Mouse (Mus musculus): Measurements from ENCODE around the gene Itih4. TPM values are rescaled to one million over a fixed set of nuclear protein-coding genes. Genes with fewer than 3 reads are reported as not detected.

The Itih4 gene
- polyA plus RNA-seq, 1 experiment from 2014 or later: 6.7 TPM

DNA sequence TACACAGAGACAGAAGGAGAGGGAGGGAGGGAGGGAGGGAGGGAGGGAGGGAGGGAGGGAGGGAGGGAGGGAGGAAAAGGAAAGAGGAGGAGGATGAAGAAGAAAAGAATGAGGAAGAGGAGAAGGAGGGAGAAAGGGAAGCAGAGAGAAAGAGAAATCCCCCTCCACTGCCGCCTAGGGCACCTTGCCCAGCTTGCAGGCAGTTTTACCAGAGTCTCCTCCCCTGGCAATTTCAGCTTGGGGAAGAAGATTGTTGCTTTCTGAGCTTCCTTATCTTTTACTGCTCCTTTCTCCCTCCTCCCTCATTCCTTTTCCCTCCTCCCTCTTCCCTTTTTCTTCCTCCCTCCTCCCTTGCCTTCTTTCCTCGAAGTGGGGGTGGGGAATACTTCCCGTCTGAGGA lies 16.8 kb downstream of the Itih4 start:
- Histone ChIP-seq H3K4me1 (ENCODE audit: insufficient read depth, low read depth, low read length) (peaks cover 7% of the 10 kb centered on the region; the same call in 1 of the 2 replicates), H3K4me3 (ENCODE audit: low read depth, low read length) (no peak overlapping the region), H3K9ac (replicated peaks; ENCODE audit: low read depth) (no peak overlapping the region), H3K4me2 (replicated peaks; ENCODE audit: low read depth, low read length) (no peak overlapping the region), H3K9me3 (ENCODE audit: low read length) (no peaks in the 10 kb centered on the region), H3K27me3 (replicated peaks; ENCODE audit: insufficient read depth, low read length) (no peaks in the 10 kb centered on the region), H3K36me3 (ENCODE audit: insufficient read depth, low read length) (no peaks in the 10 kb centered on the region), H3K27ac (ENCODE audit: low read length) (no peak overlapping the region)
- 50% methylated on average over 3 of the region's 3 CpGs for WGBS
- TF ChIP-seq EP300 (IDR thresholded peaks at IDR 0.05) (no peak), CTCF (IDR thresholded peaks at IDR 0.05) (no peak)
- ATAC-seq (no peak), DNase-seq (ENCODE audit: low spot score) (no peak)

DNA sequence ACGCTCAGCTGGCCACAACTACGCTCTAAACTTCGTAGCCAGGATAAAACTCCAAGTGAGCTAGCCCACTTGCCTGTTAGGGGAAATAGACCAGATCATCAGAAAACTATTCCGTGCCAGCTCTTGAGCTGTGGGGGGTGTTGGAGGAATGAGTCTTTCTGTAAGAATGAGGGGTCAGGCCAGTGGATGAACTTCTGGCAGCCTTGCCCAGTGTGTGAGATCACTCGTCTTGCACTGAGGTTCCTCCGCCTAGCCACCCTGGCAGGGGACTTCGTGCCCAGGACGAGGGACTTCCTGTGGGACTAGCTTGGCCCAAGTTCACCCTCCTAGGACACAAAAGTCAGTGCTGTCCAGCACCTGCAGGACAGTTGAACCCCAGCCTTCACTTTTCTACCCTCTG lies 18.0 kb downstream of the Itih4 start:
- Histone ChIP-seq H3K27ac (ENCODE audit: low read length) (no peak overlapping the region), H3K27me3 (replicated peaks; ENCODE audit: insufficient read depth, low read length) (no peaks in the 10 kb centered on the region), H3K36me3 (ENCODE audit: insufficient read depth, low read length) (no peaks in the 10 kb centered on the region), H3K4me3 (ENCODE audit: low read depth, low read length) (no peak overlapping the region), H3K4me1 (ENCODE audit: insufficient read depth, low read depth, low read length) (peaks cover 7% of the 10 kb centered on the region; the same call in 1 of the 2 replicates), H3K9ac (replicated peaks; ENCODE audit: low read depth) (no peak overlapping the region), H3K4me2 (replicated peaks; ENCODE audit: low read depth, low read length) (no peak overlapping the region), H3K9me3 (ENCODE audit: low read length) (no peaks in the 10 kb centered on the region)
- no peak for ATAC-seq
- TF ChIP-seq EP300 (IDR thresholded peaks at IDR 0.05): no peak
- no peak for TF ChIP-seq CTCF (IDR thresholded peaks at IDR 0.05)
- peak; percentile 59 for DNase-seq (ENCODE audit: low spot score)
- 62% methylated on average over 8 of the region's 8 CpGs for WGBS

DNA sequence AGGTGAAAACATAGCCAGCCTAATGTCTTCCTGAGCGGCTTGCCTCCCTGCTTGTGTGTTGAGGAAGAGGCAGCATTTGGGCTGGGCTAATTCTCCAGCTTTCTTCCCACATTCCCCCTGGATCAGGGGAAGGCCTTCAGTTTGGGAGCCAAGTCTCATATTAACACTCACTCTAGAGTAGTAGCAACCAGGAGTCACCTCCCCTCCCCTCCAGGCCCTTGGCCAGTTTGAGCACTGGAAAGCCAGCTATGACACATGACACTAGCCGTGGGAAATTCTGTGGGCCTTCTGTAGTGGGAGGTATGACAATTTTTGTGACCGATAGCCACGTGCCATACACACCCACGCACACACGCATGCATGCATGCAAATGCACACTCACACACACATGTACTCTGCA lies 19.7 kb downstream of the Itih4 start:
- peak overlapping the region; percentile 0; the same call in 1 of the 2 replicates for H3K27ac ChIP-seq (ENCODE audit: low read length)
- H3K4me3 ChIP-seq (ENCODE audit: low read depth, low read length): no peak overlapping the region
- H3K4me2 ChIP-seq (replicated peaks; ENCODE audit: low read depth, low read length): no peak overlapping the region
- no peaks in the 10 kb centered on the region for H3K36me3 ChIP-seq (ENCODE audit: insufficient read depth, low read length)
- peak; percentile 72 for DNase-seq (ENCODE audit: low spot score)
- H3K27me3 ChIP-seq (replicated peaks; ENCODE audit: insufficient read depth, low read length): no peaks in the 10 kb centered on the region
- TF ChIP-seq CTCF (IDR thresholded peaks at IDR 0.05): no peak
- no peak for TF ChIP-seq EP300 (IDR thresholded peaks at IDR 0.05)
- H3K9me3 ChIP-seq (ENCODE audit: low read length): no peaks in the 10 kb centered on the region
- 73% methylated on average over 6 of the region's 6 CpGs for WGBS
- peaks cover 7% of the 10 kb centered on the region; the same call in 1 of the 2 replicates for H3K4me1 ChIP-seq (ENCODE audit: insufficient read depth, low read depth, low read length)
- H3K9ac ChIP-seq (replicated peaks; ENCODE audit: low read depth): no peak overlapping the region
- ATAC-seq: peak; percentile 22; the same call in 1 of the 2 replicates

DNA sequence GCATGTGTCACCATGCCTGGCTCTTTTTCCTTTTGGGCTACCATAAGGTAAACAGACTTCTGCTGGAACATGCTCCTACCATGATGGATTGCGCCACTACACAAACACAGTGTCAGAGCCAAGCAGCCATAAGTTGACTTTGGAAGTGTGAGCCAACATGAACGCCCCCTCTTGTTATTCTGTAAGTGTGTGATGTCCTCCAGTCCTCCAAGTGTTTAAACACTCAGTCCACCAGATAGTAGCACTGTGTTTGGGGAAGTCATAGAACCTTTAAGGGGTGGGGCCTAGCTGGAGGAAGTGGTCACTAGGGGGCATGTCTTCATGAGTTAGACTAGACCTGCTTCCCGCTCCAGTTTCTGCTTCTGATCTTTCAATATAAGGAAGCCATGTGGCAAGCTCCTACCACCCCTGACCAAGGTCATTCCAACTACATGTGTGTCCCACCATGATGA lies 21.6 kb downstream of the Itih4 start:
- TF ChIP-seq EP300 (IDR thresholded peaks at IDR 0.05): peak; percentile 96
- TF ChIP-seq CTCF (IDR thresholded peaks at IDR 0.05): peak; percentile 56
- no peak overlapping the region for H3K4me2 ChIP-seq (replicated peaks; ENCODE audit: low read depth, low read length)
- no peak overlapping the region for H3K4me3 ChIP-seq (ENCODE audit: low read depth, low read length)
- whole genome bisulfite sequencing: 11% methylated on average over 3 of the region's 3 CpGs
- H3K27me3 ChIP-seq (replicated peaks; ENCODE audit: insufficient read depth, low read length): no peaks in the 10 kb centered on the region
- DNase-seq (ENCODE audit: low spot score) (peak; percentile 97), ATAC-seq (peak; percentile 95)
- H3K9ac ChIP-seq (replicated peaks; ENCODE audit: low read depth): no peak overlapping the region
- H3K9me3 ChIP-seq (ENCODE audit: low read length): no peaks in the 10 kb centered on the region
- H3K36me3 ChIP-seq (ENCODE audit: insufficient read depth, low read length): no peaks in the 10 kb centered on the region
- H3K4me1 ChIP-seq (ENCODE audit: insufficient read depth, low read depth, low read length): peaks cover 7% of the 10 kb centered on the region; the same call in 1 of the 2 replicates
- H3K27ac ChIP-seq (ENCODE audit: low read length): peak overlapping the region; percentile 68

DNA sequence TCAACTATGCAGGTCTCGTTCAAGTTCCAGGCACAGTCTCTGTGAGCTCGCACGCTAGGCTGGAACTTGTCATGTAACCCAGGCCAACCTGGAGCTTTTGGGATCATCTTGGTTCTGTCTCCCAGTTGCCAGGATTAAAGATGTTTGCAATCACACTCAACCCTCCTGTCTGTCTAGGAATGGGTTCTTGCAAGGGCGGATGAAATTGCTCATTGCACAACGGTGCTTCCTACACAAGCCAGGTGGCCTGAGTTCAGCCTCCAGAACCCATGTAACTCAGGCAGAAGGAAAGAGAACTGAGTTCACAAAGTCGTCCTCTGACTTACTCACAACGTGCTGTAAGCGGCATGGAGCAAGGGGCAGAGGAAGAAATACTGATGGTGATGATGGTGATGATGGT lies 24.9 kb downstream of the Itih4 start:
- Histone ChIP-seq H3K9ac (replicated peaks; ENCODE audit: low read depth) (no peak overlapping the region), H3K4me2 (replicated peaks; ENCODE audit: low read depth, low read length) (no peak overlapping the region), H3K9me3 (ENCODE audit: low read length) (no peaks in the 10 kb centered on the region), H3K4me1 (ENCODE audit: insufficient read depth, low read depth, low read length) (peaks cover 11% of the 10 kb centered on the region; the same call in 1 of the 2 replicates), H3K27ac (ENCODE audit: low read length) (no peak overlapping the region), H3K27me3 (replicated peaks; ENCODE audit: insufficient read depth, low read length) (no peaks in the 10 kb centered on the region), H3K36me3 (ENCODE audit: insufficient read depth, low read length) (no peaks in the 10 kb centered on the region), H3K4me3 (ENCODE audit: low read depth, low read length) (no peak overlapping the region)
- TF ChIP-seq CTCF (IDR thresholded peaks at IDR 0.05): no peak
- no peak for TF ChIP-seq EP300 (IDR thresholded peaks at IDR 0.05)
- ATAC-seq (no peak), DNase-seq (ENCODE audit: low spot score) (no peak)
- WGBS: 72% methylated on average over 8 of the region's 8 CpGs

DNA sequence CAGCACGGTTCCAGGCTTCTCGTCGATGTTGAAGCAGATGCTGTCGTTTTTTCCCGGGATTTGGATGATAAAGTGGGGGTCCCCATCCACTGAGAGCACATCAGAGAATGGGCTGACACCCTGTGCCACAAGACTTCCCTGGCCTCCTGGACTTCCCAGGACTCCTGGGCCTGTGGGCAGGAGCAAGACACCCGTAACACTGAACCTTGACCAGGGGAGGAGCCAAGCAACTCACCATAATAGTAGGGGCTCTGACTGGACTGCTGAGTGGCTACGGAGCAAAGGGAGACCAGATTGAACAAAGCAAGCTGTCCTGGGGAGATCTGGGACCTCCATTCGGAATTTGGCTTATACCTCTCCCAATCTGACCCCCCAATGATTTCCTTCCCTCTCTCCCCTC lies 26.4 kb downstream of the Itih4 start:
- no peak for TF ChIP-seq CTCF (IDR thresholded peaks at IDR 0.05)
- TF ChIP-seq EP300 (IDR thresholded peaks at IDR 0.05): no peak
- ATAC-seq: no peak
- DNase-seq (ENCODE audit: low spot score): no peak
- Histone ChIP-seq H3K27me3 (replicated peaks; ENCODE audit: insufficient read depth, low read length) (no peaks in the 10 kb centered on the region), H3K9me3 (ENCODE audit: low read length) (no peaks in the 10 kb centered on the region), H3K9ac (replicated peaks; ENCODE audit: low read depth) (no peak overlapping the region), H3K4me3 (ENCODE audit: low read depth, low read length) (no peak overlapping the region), H3K4me2 (replicated peaks; ENCODE audit: low read depth, low read length) (no peak overlapping the region), H3K4me1 (ENCODE audit: insufficient read depth, low read depth, low read length) (peaks cover 4% of the 10 kb centered on the region; the same call in 1 of the 2 replicates), H3K27ac (ENCODE audit: low read length) (no peak overlapping the region), H3K36me3 (ENCODE audit: insufficient read depth, low read length) (no peaks in the 10 kb centered on the region)
- WGBS: 82% methylated on average over 8 of the region's 8 CpGs

DNA sequence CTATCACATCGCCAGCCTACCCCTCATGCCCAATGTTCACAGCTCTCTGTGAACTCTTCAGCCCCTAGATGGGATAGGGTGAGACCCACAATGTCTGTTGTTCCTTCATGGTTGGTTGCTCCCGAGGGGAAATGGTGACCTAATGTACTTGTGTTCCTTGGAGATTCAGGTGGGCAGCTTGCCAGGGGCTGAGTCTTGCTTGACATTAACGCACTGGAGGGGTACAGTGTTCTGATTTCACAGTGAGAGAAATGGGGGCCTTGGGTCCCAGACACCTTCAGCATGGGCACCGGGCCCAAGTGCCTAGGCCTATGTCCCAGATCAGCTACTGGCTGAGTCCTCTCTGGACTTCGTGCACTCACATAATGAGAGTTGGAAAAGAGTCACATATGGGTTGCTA lies 27.1 kb downstream of the Itih4 start:
- H3K27ac ChIP-seq (ENCODE audit: low read length): no peak overlapping the region
- H3K4me2 ChIP-seq (replicated peaks; ENCODE audit: low read depth, low read length): no peak overlapping the region
- peaks cover 4% of the 10 kb centered on the region; the same call in 1 of the 2 replicates for H3K4me1 ChIP-seq (ENCODE audit: insufficient read depth, low read depth, low read length)
- H3K9me3 ChIP-seq (ENCODE audit: low read length): no peaks in the 10 kb centered on the region
- H3K27me3 ChIP-seq (replicated peaks; ENCODE audit: insufficient read depth, low read length): no peaks in the 10 kb centered on the region
- H3K9ac ChIP-seq (replicated peaks; ENCODE audit: low read depth): no peak overlapping the region
- 54% methylated on average over 5 of the region's 5 CpGs for WGBS
- TF ChIP-seq CTCF (IDR thresholded peaks at IDR 0.05) (no peak), EP300 (IDR thresholded peaks at IDR 0.05) (no peak)
- DNase-seq (ENCODE audit: low spot score): peak; percentile 42
- no peak overlapping the region for H3K4me3 ChIP-seq (ENCODE audit: low read depth, low read length)
- H3K36me3 ChIP-seq (ENCODE audit: insufficient read depth, low read length): no peaks in the 10 kb centered on the region
- ATAC-seq: peak; percentile 51
